Mouse (Mus musculus) thymus, postnatal 14 days (tissue): ENCODE measurements around the gene Cped1.

Experiments used
- DNase-seq: peaks from one replicate; pipeline ENCODE4 v3.0.0; 2021

Gene Cped1

GRCm38 (mm10) chr6:22186967-22187366 is 201.3 kb downstream of the Cped1 start:
- DNase-seq = no peak

- DNase-seq = no peak
These were observed 203.9 kb downstream of the Cped1 start for GRCm38 (mm10) chr6:22189346-22190335.

GRCm38 (mm10) chr6:22198603-22199002 is 212.9 kb downstream of the Cped1 start:
- DNase-seq = no peak

- no peak for DNase-seq
These were observed 213.8 kb downstream of the Cped1 start for GRCm38 (mm10) chr6:22199473-22199872.

GRCm38 (mm10) chr6:22200133-22200532 is 214.4 kb downstream of the Cped1 start:
- no peak for DNase-seq

GRCm38 (mm10) chr6:22201879-22202278 is 216.2 kb downstream of the Cped1 start:
- no peak for DNase-seq

- DNase-seq = no peak
These were observed 219.5 kb downstream of the Cped1 start for GRCm38 (mm10) chr6:22205030-22205750.

GRCm38 (mm10) chr6:22205751-22206121 is 220.0 kb downstream of the Cped1 start:
- no peak for DNase-seq

GRCm38 (mm10) chr6:22206179-22206578 is 220.5 kb downstream of the Cped1 start:
- no peak for DNase-seq

GRCm38 (mm10) chr6:22206630-22207293 is 221.0 kb downstream of the Cped1 start:
- DNase-seq = no peak

GRCm38 (mm10) chr6:22212158-22212557 is 226.4 kb downstream of the Cped1 start:
- no peak for DNase-seq

GRCm38 (mm10) chr6:22213187-22213586 is 227.5 kb downstream of the Cped1 start:
- DNase-seq = no peak

GRCm38 (mm10) chr6:22213813-22214212 is 228.1 kb downstream of the Cped1 start:
- no peak for DNase-seq

GRCm38 (mm10) chr6:22214665-22215064 is 228.9 kb downstream of the Cped1 start:
- DNase-seq = no peak

GRCm38 (mm10) chr6:22216276-22216973 is 230.7 kb downstream of the Cped1 start:
- DNase-seq = no peak

GRCm38 (mm10) chr6:22221134-22221533 is 235.4 kb downstream of the Cped1 start:
- no peak for DNase-seq

- no peak for DNase-seq
These were observed 236.4 kb downstream of the Cped1 start for GRCm38 (mm10) chr6:22222087-22222486.

- DNase-seq = no peak
These were observed 237.2 kb downstream of the Cped1 start for GRCm38 (mm10) chr6:22222947-22223346.

- DNase-seq = no peak
These were observed 238.6 kb downstream of the Cped1 start for GRCm38 (mm10) chr6:22224351-22224750.

- no peak for DNase-seq
These were observed 245.5 kb downstream of the Cped1 start for GRCm38 (mm10) chr6:22231244-22231643.

- DNase-seq = no peak
These were observed 247.8 kb downstream of the Cped1 start for GRCm38 (mm10) chr6:22233517-22233916.

- no peak for DNase-seq
These were observed 249.4 kb downstream of the Cped1 start for GRCm38 (mm10) chr6:22235133-22235532.

GRCm38 (mm10) chr6:22243321-22243720 is 257.6 kb downstream of the Cped1 start:
- no peak for DNase-seq
